Mouse (Mus musculus) adrenal gland (tissue): Measurements from ENCODE around the gene Susd4.

Experiments
- intact Hi-C: fragments of 180-260 bp; cut with DNase I; formaldehyde crosslinking; loops from one replicate; pipeline ENCODE4 v1.15.1; 2025

Gene Susd4

GRCm38 (mm10) chr1:182785504-182785903 lies 21.8 kb downstream of the Susd4 start:
- intact Hi-C loops = loop anchor here (10.0 kb wide), 1 partner anchor 131 kb away; no protein-coding TSS in a partner anchor

- intact Hi-C loops = loop anchor here (10.0 kb wide), 1 partner anchor 132 kb away; no protein-coding TSS in a partner anchor
Observed at GRCm38 (mm10) chr1:182787030-182787429, 23.4 kb downstream of the Susd4 start.

GRCm38 (mm10) chr1:182788896-182789295 lies 25.2 kb downstream of the Susd4 start:
- intact Hi-C loops = loop anchor here (2.0 to 10.0 kb wide), 2 partner anchors 134 to 230 kb away; no protein-coding TSS in a partner anchor

GRCm38 (mm10) chr1:182792521-182793071 lies 28.9 kb downstream of the Susd4 start:
- intact Hi-C loops = no loop called here

GRCm38 (mm10) chr1:182794221-182794620 lies 30.6 kb downstream of the Susd4 start:
- intact Hi-C loops = no loop called here

- intact Hi-C loops = no loop called here
Observed at GRCm38 (mm10) chr1:182794628-182795027, 31.0 kb downstream of the Susd4 start.

GRCm38 (mm10) chr1:182797048-182797447 lies 33.4 kb downstream of the Susd4 start:
- intact Hi-C loops = no loop called here

GRCm38 (mm10) chr1:182801590-182801989 lies 37.9 kb downstream of the Susd4 start:
- intact Hi-C loops = no loop called here

GRCm38 (mm10) chr1:182802891-182803290 lies 39.2 kb downstream of the Susd4 start:
- intact Hi-C loops = no loop called here

- intact Hi-C loops = no loop called here
Observed at GRCm38 (mm10) chr1:182813991-182814390, 50.3 kb downstream of the Susd4 start.

GRCm38 (mm10) chr1:182814566-182814965 lies 50.9 kb downstream of the Susd4 start:
- intact Hi-C loops = no loop called here

- intact Hi-C loops = no loop called here
Observed at GRCm38 (mm10) chr1:182817106-182817505, 53.4 kb downstream of the Susd4 start.

GRCm38 (mm10) chr1:182817624-182818023 lies 54.0 kb downstream of the Susd4 start:
- intact Hi-C loops = no loop called here

- intact Hi-C loops = no loop called here
Observed at GRCm38 (mm10) chr1:182818931-182819330, 55.3 kb downstream of the Susd4 start.

GRCm38 (mm10) chr1:182822729-182823128 lies 59.1 kb downstream of the Susd4 start:
- intact Hi-C loops = no loop called here

GRCm38 (mm10) chr1:182823723-182824421 lies 60.2 kb downstream of the Susd4 start:
- intact Hi-C loops = no loop called here

GRCm38 (mm10) chr1:182826557-182826956 lies 62.9 kb downstream of the Susd4 start:
- intact Hi-C loops = no loop called here

- intact Hi-C loops = no loop called here
Observed at GRCm38 (mm10) chr1:182838061-182838460, 74.4 kb downstream of the Susd4 start.

- intact Hi-C loops = no loop called here
Observed at GRCm38 (mm10) chr1:182839332-182839929, 75.8 kb downstream of the Susd4 start.

GRCm38 (mm10) chr1:182840011-182840410 lies 76.4 kb downstream of the Susd4 start:
- intact Hi-C loops = no loop called here

- intact Hi-C loops = no loop called here
Observed at GRCm38 (mm10) chr1:182840606-182841005, 76.9 kb downstream of the Susd4 start.

- intact Hi-C loops = no loop called here
Observed at GRCm38 (mm10) chr1:182849556-182849955, 85.9 kb downstream of the Susd4 start.
